Comparison of ENCODE assay signal across 18 mouse cellular contexts in the genomic region with DNA sequence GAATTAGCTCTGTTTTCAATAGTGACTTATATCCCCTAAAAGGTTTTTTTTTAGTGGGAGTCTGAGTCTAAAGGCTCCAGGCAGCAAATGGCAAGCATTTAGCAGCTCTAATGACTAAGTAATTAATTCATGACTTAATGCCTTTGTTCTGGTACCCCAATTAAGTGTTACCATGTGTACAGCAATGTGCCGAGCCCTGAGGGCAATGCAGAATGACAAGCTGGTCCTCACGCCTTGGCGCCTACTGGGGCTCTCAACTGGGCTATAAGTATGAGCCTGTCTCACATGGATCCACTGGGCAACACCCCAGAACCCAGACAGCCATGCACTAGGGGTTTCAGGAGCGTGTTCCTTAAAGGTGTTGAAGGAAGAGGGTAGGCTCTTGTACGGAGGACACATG.
DNase-seq lines count a peak whose midpoint lies in the region; ATAC-seq and TF ChIP-seq lines count a peak whose summit lies in the region.
"Had no signal": no experiment of that assay in that cellular context is flagged by ENCODE, and none has a peak within 500 bp of the region (broad histone marks: within the 10 kb centered on the region; RNA-seq: fewer than 3 reads in every experiment).

No protein-coding gene starts in this region.

- no peaks in the 10 kb centered on the region for H3K9me3 ChIP-seq in embryonic facial prominence, embryonic 14.5 days (ENCODE audit: control insufficient read depth, low read length)
- H3K9me3 ChIP-seq in hindbrain, embryonic 14.5 days (ENCODE audit: control insufficient read depth, low read length) = no peaks in the 10 kb centered on the region
- no peaks in the 10 kb centered on the region for H3K9me3 ChIP-seq in neural tube, embryonic 12.5 days
- no peaks in the 10 kb centered on the region for H3K9me3 ChIP-seq in heart, embryonic 12.5 days (replicated peaks)
- H3K9me3 ChIP-seq: heart, embryonic 10.5 days; liver, embryonic 12.5 days had no signal

- H3K4me2 ChIP-seq in embryonic facial prominence, embryonic 14.5 days (ENCODE audit: low read depth, low read length) = no peak overlapping the region
- H3K4me2 ChIP-seq in hindbrain, embryonic 14.5 days (replicated peaks) = no peak overlapping the region
- no peak overlapping the region for H3K4me2 ChIP-seq in neural tube, embryonic 12.5 days (replicated peaks)
- H3K4me2 ChIP-seq in heart, embryonic 12.5 days = no peak overlapping the region
- H3K4me2 ChIP-seq: liver, embryonic 12.5 days had no signal

- 60% methylated on average over 5 of the region's 5 CpGs for WGBS in embryonic facial prominence, embryonic 14.5 days
- WGBS in hindbrain, embryonic 14.5 days = 39% methylated on average over 5 of the region's 5 CpGs
- 64% methylated on average over 5 of the region's 5 CpGs for WGBS in neural tube, embryonic 12.5 days
- 95% methylated on average over 5 of the region's 5 CpGs for WGBS in thymus, adult 2 months
- WGBS in heart, embryonic 12.5 days = 82% methylated on average over 5 of the region's 5 CpGs

- no peak for DNase-seq in layer of hippocampus, adult 2 months (ENCODE audit: low spot score in 2 of 2)
- DNase-seq in layer of hippocampus, postnatal 25 days (ENCODE audit: extremely low spot score in 1 of 2, low spot score in 1 of 2) = no peak
- DNase-seq in embryonic facial prominence, embryonic 14.5 days (ENCODE audit: low spot score) = peak; percentile 11
- peak; percentile 42 for DNase-seq in hindbrain, embryonic 14.5 days (ENCODE audit: low spot score)
- DNase-seq in right cerebral cortex, postnatal 4 days = no peak
- DNase-seq in thymus, adult 2 months = no peak
- DNase-seq: cerebellum, adult 8-10 months; gastrocnemius, adult 2 months; heart, postnatal 4 days; kidney, adult 18-20 months; lung, postnatal 14 days; thymus, postnatal 25 days had no signal

- peak overlapping the region; percentile 2; the same call in 1 of the 2 replicates for H3K27ac ChIP-seq in layer of hippocampus, adult 2 months
- no peak overlapping the region; the same call in 1 of the 2 replicates for H3K27ac ChIP-seq in embryonic facial prominence, embryonic 14.5 days (replicated peaks; ENCODE audit: low read depth, low read length)
- H3K27ac ChIP-seq in hindbrain, embryonic 14.5 days = peak overlapping the region; percentile 80
- H3K27ac ChIP-seq in neural tube, embryonic 12.5 days = peak overlapping the region; percentile 43; the same call in 1 of the 2 replicates
- H3K27ac ChIP-seq in thymus, adult 2 months (ENCODE audit: control insufficient read depth, insufficient read depth, low read length) = no peak overlapping the region
- no peak overlapping the region for H3K27ac ChIP-seq in heart, embryonic 12.5 days (ENCODE audit: poor library complexity, severe bottlenecking)
- H3K27ac ChIP-seq: gastrocnemius, adult 2 months; heart, embryonic 10.5 days; liver, embryonic 12.5 days had no signal

- no peaks in the 10 kb centered on the region for H3K4me1 ChIP-seq in embryonic facial prominence, embryonic 14.5 days (ENCODE audit: control insufficient read depth, insufficient read depth, low read length)
- peaks cover 14% of the 10 kb centered on the region; the same call in 1 of the 2 replicates for H3K4me1 ChIP-seq in hindbrain, embryonic 14.5 days (replicated peaks; ENCODE audit: control insufficient read depth, insufficient read depth, low read length)
- peaks cover 8% of the 10 kb centered on the region for H3K4me1 ChIP-seq in neural tube, embryonic 12.5 days
- no peaks in the 10 kb centered on the region for H3K4me1 ChIP-seq in thymus, adult 2 months (replicated peaks; ENCODE audit: control insufficient read depth, insufficient read depth, low read length)
- H3K4me1 ChIP-seq in heart, embryonic 12.5 days (replicated peaks) = peaks cover 9% of the 10 kb centered on the region; the same call in 1 of the 2 replicates

- no peak for TF ChIP-seq CTCF in layer of hippocampus, adult 2 months (conservative IDR thresholded peaks at IDR 0.05)
- TF ChIP-seq CTCF in thymus, adult 2 months (IDR thresholded peaks at IDR 0.05; ENCODE audit: borderline replicate concordance, control insufficient read depth, extremely low read depth, insufficient read depth, low read length, poor library complexity) = no peak

- no peak for TF ChIP-seq POLR2A in thymus, adult 2 months (IDR thresholded peaks at IDR 0.05; ENCODE audit: control insufficient read depth, extremely low read depth, insufficient read depth, low read length, poor library complexity)

- ATAC-seq in embryonic facial prominence, embryonic 14.5 days (ENCODE audit: low read depth) = no peak
- ATAC-seq in hindbrain, embryonic 14.5 days (ENCODE audit: low FRiP score) = peak; percentile 77
- peak; percentile 87 for ATAC-seq in neural tube, embryonic 12.5 days (ENCODE audit: low FRiP score, low read depth)
- no peak for ATAC-seq in heart, embryonic 12.5 days (ENCODE audit: insufficient number of reproducible peaks, low FRiP score)
- ATAC-seq: liver, embryonic 12.5 days; Patski had no signal

- no peak overlapping the region for H3K4me3 ChIP-seq in layer of hippocampus, adult 2 months
- no peak overlapping the region for H3K4me3 ChIP-seq in embryonic facial prominence, embryonic 14.5 days (ENCODE audit: low read depth, low read length)
- no peak overlapping the region for H3K4me3 ChIP-seq in hindbrain, embryonic 14.5 days (replicated peaks; ENCODE audit: low read length)
- H3K4me3 ChIP-seq in neural tube, embryonic 12.5 days = no peak overlapping the region
- no peak overlapping the region for H3K4me3 ChIP-seq in thymus, adult 2 months (ENCODE audit: control insufficient read depth, insufficient read depth, low read length)
- no peak overlapping the region for H3K4me3 ChIP-seq in heart, embryonic 12.5 days
- H3K4me3 ChIP-seq: erythroblast, embryonic 14.5 days; gastrocnemius, adult 2 months; heart, embryonic 10.5 days; liver, embryonic 12.5 days had no signal

- H3K36me3 ChIP-seq in embryonic facial prominence, embryonic 14.5 days (ENCODE audit: control insufficient read depth, insufficient read depth, low read length) = peaks cover 91% of the 10 kb centered on the region
- H3K36me3 ChIP-seq in hindbrain, embryonic 14.5 days (replicated peaks; ENCODE audit: control insufficient read depth, insufficient read depth) = peaks cover 83% of the 10 kb centered on the region
- H3K36me3 ChIP-seq in neural tube, embryonic 12.5 days = peaks cover 83% of the 10 kb centered on the region
- H3K36me3 ChIP-seq in thymus, adult 2 months (ENCODE audit: control insufficient read depth, insufficient read depth, low read length) = no peaks in the 10 kb centered on the region
- peaks cover 89% of the 10 kb centered on the region for H3K36me3 ChIP-seq in heart, embryonic 12.5 days

- H3K27me3 ChIP-seq in embryonic facial prominence, embryonic 14.5 days (replicated peaks; ENCODE audit: control insufficient read depth, insufficient read depth, low read length) = no peaks in the 10 kb centered on the region
- H3K27me3 ChIP-seq in hindbrain, embryonic 14.5 days (ENCODE audit: control insufficient read depth, insufficient read depth, low read length) = no peaks in the 10 kb centered on the region
- no peaks in the 10 kb centered on the region for H3K27me3 ChIP-seq in neural tube, embryonic 12.5 days (replicated peaks)
- H3K27me3 ChIP-seq in thymus, adult 2 months (ENCODE audit: control insufficient read depth, insufficient read depth, low read length) = no peaks in the 10 kb centered on the region
- no peaks in the 10 kb centered on the region for H3K27me3 ChIP-seq in heart, embryonic 12.5 days (replicated peaks)
- H3K27me3 ChIP-seq: liver, embryonic 12.5 days; Patski had no signal

- H3K9ac ChIP-seq in embryonic facial prominence, embryonic 14.5 days (ENCODE audit: low read depth, low read length) = no peak overlapping the region
- no peak overlapping the region for H3K9ac ChIP-seq in hindbrain, embryonic 14.5 days
- no peak overlapping the region for H3K9ac ChIP-seq in neural tube, embryonic 12.5 days
- H3K9ac ChIP-seq in heart, embryonic 12.5 days = no peak overlapping the region
- H3K9ac ChIP-seq: liver, embryonic 12.5 days had no signal

Comparison
In these comparisons a context has a peak if more than half of its experiments do, and no peak if none do; other contexts are left out.
1. DNase-seq: peak in embryonic facial prominence, embryonic 14.5 days (single experiment) and hindbrain, embryonic 14.5 days (single experiment); none in layer of hippocampus, adult 2 months (0 of 2), layer of hippocampus, postnatal 25 days (0 of 2), right cerebral cortex, postnatal 4 days (single experiment) and thymus, adult 2 months (single experiment).
2. H3K27ac ChIP-seq: peak in layer of hippocampus, adult 2 months (single experiment), hindbrain, embryonic 14.5 days (single experiment) and neural tube, embryonic 12.5 days (single experiment); none in embryonic facial prominence, embryonic 14.5 days (single experiment), thymus, adult 2 months (single experiment) and heart, embryonic 12.5 days (single experiment).
3. ATAC-seq: peak in hindbrain, embryonic 14.5 days (single experiment) and neural tube, embryonic 12.5 days (single experiment); none in embryonic facial prominence, embryonic 14.5 days (single experiment) and heart, embryonic 12.5 days (single experiment).